Mouse (Mus musculus) intestine, postnatal 0 days (tissue): Measurements from ENCODE around the gene Prkcz. TPM values are rescaled to one million over a fixed set of nuclear protein-coding genes. Genes with fewer than 3 reads are reported as not detected.

Experiments
- ATAC-seq: fragments of 200-750 bp; cut with Nextera tagmentation; 2 replicates; pipeline ENCODE4 v1.8.0; 2017; ENCODE audit warnings: mild to moderate bottlenecking, moderate TSS enrichment, moderate library complexity
- H3K27ac ChIP-seq: fragments of 300-500 bp; sonication (generic); 2 replicates; pipeline ENCODE4 v1.5.1; 2014; ENCODE audit warnings: mild to moderate bottlenecking, low read depth, low read length, moderate library complexity
- H3K27me3 ChIP-seq: fragments of 300-500 bp; sonication (generic); replicated peaks from 2 replicates; pipeline ENCODE4 v1.6.1; 2014; ENCODE audit warnings: low read length, mixed read lengths; ENCODE audit not compliant: control insufficient read depth, insufficient read depth
- H3K36me3 ChIP-seq: fragments of 300-500 bp; sonication (generic); 2 replicates; pipeline ENCODE4 v1.6.1; 2014; ENCODE audit warnings: mild to moderate bottlenecking, moderate library complexity; ENCODE audit not compliant: control insufficient read depth, insufficient read depth
- H3K4me1 ChIP-seq: fragments of 300-500 bp; sonication (generic); replicated peaks from 2 replicates; pipeline ENCODE4 v1.6.1; 2014; ENCODE audit warnings: antibody characterized with exemption, low read length, mixed read lengths; ENCODE audit not compliant: control insufficient read depth, insufficient read depth
- H3K4me2 ChIP-seq: fragments of 300-500 bp; sonication (generic); replicated peaks from 2 replicates; pipeline ENCODE4 v1.6.1; 2014; ENCODE audit warnings: low read depth, mild to moderate bottlenecking, moderate library complexity
- H3K4me3 ChIP-seq: fragments of 300-500 bp; sonication (generic); 2 replicates; pipeline ENCODE4 v1.5.1; 2014; ENCODE audit warnings: low read depth, low read length
- H3K9ac ChIP-seq: fragments of 300-500 bp; sonication (generic); 2 replicates; pipeline ENCODE4 v1.6.1; 2014; ENCODE audit warnings: mild to moderate bottlenecking, low read depth, low read length
- H3K9me3 ChIP-seq: fragments of 300-500 bp; sonication (generic); 2 replicates; pipeline ENCODE4 v1.6.1; 2016; ENCODE audit warnings: mixed run types; ENCODE audit not compliant: control insufficient read depth
- CTCF ChIP-seq: sonication (generic); IDR thresholded peaks from 2 replicates; pipeline ENCODE4 v1.5.1; 2016; ENCODE audit warnings: low read depth, mild to moderate bottlenecking, control low read depth, antibody characterized with exemption, moderate library complexity
- WGBS: fragments of 180-500 bp; shearing (Covaris S2); extraction: QIAGEN DNeasy Blood & Tissue Kit; methylation state at CpG from one replicate; pipeline ENCODE4 v1.1.7; 2014; 5-methylcytosine and 5-hydroxymethylcytosine counted together
- polyA plus RNA-seq: library from polyadenylated mRNA; unstranded; fragments of >200 nt; fragmentation: Nextera tagmentation; extraction: Ambion mirVana; gene quantifications from 2 replicates; pipeline ENCODE4 v1.2.1, GENCODE M21; 2015

Gene Prkcz
- 31.7 and 38.8 TPM in 2 replicates for polyA plus RNA-seq

GRCm38 (mm10) chr4:155361303-155361791 lies at the start of gene Prkcz:
TSS of gene Prkcz (minus strand) at chr4:155361361.
- ATAC-seq, result peak; percentile 98
- Histone ChIP-seq H3K4me1 (peaks cover 3% of the 10 kb centered on the region; the same call in 1 of the 2 replicates), H3K27ac (peak within 1 kb of the TSS; percentile 88), H3K27me3 (0 out of 2 replicates have a peak, but pooled peaks cover 5% of the 10 kb centered on the region), H3K4me2 (peak within 1 kb of the TSS; percentile 72), H3K9me3 (no peaks in the 10 kb centered on the region), H3K9ac (peak within 1 kb of the TSS; percentile 42), H3K36me3 (no peaks in the 10 kb centered on the region), H3K4me3 (peak within 1 kb of the TSS; percentile 49)
- under 1% methylated on average over 51 of the region's 51 CpGs for WGBS
- TF ChIP-seq CTCF, result no peak

- no peak within 1 kb of the TSS for H3K27ac ChIP-seq
- H3K36me3 ChIP-seq, result no peaks in the 10 kb centered on the region
- no peaks in the 10 kb centered on the region for H3K9me3 ChIP-seq
- H3K27me3 ChIP-seq, result 0 out of 2 replicates have a peak, but pooled peaks cover 3% of the 10 kb centered on the region
- TF ChIP-seq CTCF, result no peak
- peak within 1 kb of the TSS; percentile 71 for H3K4me2 ChIP-seq
- no peak within 1 kb of the TSS for H3K9ac ChIP-seq
- H3K4me1 ChIP-seq, result no peaks in the 10 kb centered on the region
- peak; percentile 60; the same call in 1 of the 2 replicates for ATAC-seq
- 1% methylated on average over 35 of the region's 35 CpGs for WGBS
- H3K4me3 ChIP-seq, result peak within 1 kb of the TSS; percentile 40
Observed at GRCm38 (mm10) chr4:155409058-155409776, 48.1 kb upstream of the Prkcz start, which contains the start of gene Cfap74. TSS of gene Cfap74 (plus strand) at chr4:155409190.

- Histone ChIP-seq H3K9me3 (no peaks in the 10 kb centered on the region), H3K36me3 (no peaks in the 10 kb centered on the region), H3K27ac (no peak overlapping the region), H3K4me2 (peak overlapping the region; percentile 71), H3K4me3 (peak overlapping the region; percentile 40), H3K27me3 (0 out of 2 replicates have a peak, but pooled peaks cover 3% of the 10 kb centered on the region), H3K9ac (no peak overlapping the region), H3K4me1 (no peaks in the 10 kb centered on the region)
- WGBS, result 2% methylated on average over 8 of the region's 8 CpGs
- no peak for ATAC-seq
- peak; percentile 54 for TF ChIP-seq CTCF
Observed at GRCm38 (mm10) chr4:155408695-155409057, 47.5 kb upstream of the Prkcz start.

GRCm38 (mm10) chr4:155402489-155402888 lies 41.3 kb upstream of the Prkcz start:
- no peak overlapping the region for H3K9ac ChIP-seq
- no peaks in the 10 kb centered on the region for H3K9me3 ChIP-seq
- peaks cover 9% of the 10 kb centered on the region for H3K27me3 ChIP-seq
- no peak overlapping the region for H3K27ac ChIP-seq
- 73% methylated on average over 1 of the region's 1 CpGs for WGBS
- ATAC-seq, result no peak
- no peak for TF ChIP-seq CTCF
- no peak overlapping the region for H3K4me3 ChIP-seq
- peaks cover 7% of the 10 kb centered on the region; the same call in 1 of the 2 replicates for H3K4me1 ChIP-seq
- H3K4me2 ChIP-seq, result no peak overlapping the region
- H3K36me3 ChIP-seq, result no peaks in the 10 kb centered on the region

- H3K4me3 ChIP-seq, result no peak overlapping the region
- TF ChIP-seq CTCF, result no peak
- peaks cover 19% of the 10 kb centered on the region for H3K27me3 ChIP-seq
- peaks cover 8% of the 10 kb centered on the region; the same call in 1 of the 2 replicates for H3K4me1 ChIP-seq
- WGBS, result 68% methylated on average over 7 of the region's 7 CpGs
- no peak overlapping the region for H3K9ac ChIP-seq
- no peaks in the 10 kb centered on the region for H3K9me3 ChIP-seq
- no peak overlapping the region for H3K4me2 ChIP-seq
- no peak overlapping the region for H3K27ac ChIP-seq
- no peaks in the 10 kb centered on the region for H3K36me3 ChIP-seq
- no peak for ATAC-seq
Observed at GRCm38 (mm10) chr4:155401121-155401520, 40.0 kb upstream of the Prkcz start.

GRCm38 (mm10) chr4:155398222-155398540 lies 37.0 kb upstream of the Prkcz start:
- H3K4me2 ChIP-seq, result peak overlapping the region; percentile 84
- no peaks in the 10 kb centered on the region for H3K9me3 ChIP-seq
- no peak overlapping the region for H3K9ac ChIP-seq
- peaks cover 8% of the 10 kb centered on the region; the same call in 1 of the 2 replicates for H3K4me1 ChIP-seq
- H3K27ac ChIP-seq, result no peak overlapping the region
- peaks cover 19% of the 10 kb centered on the region for H3K27me3 ChIP-seq
- no peak for ATAC-seq
- WGBS, result 2% methylated on average over 9 of the region's 9 CpGs
- H3K4me3 ChIP-seq, result peak overlapping the region; percentile 35
- no peaks in the 10 kb centered on the region for H3K36me3 ChIP-seq
- TF ChIP-seq CTCF, result no peak
